Mouse (Mus musculus) cerebellum, postnatal 14 days (tissue): ENCODE data around the gene Mpdz.

Source experiments
- DNase-seq, 2 experiments: peaks; one replicate each; pipeline ENCODE4 v3.0.0; 2021; ENCODE audit warnings: mixed read lengths in 2 of 2

Gene Mpdz

GRCm38 (mm10) chr4:81389263-81389662 is 53.4 kb downstream of the Mpdz start:
- DNase-seq = no peak

GRCm38 (mm10) chr4:81387644-81388043 is 55.0 kb downstream of the Mpdz start:
- DNase-seq = no peak

DNA sequence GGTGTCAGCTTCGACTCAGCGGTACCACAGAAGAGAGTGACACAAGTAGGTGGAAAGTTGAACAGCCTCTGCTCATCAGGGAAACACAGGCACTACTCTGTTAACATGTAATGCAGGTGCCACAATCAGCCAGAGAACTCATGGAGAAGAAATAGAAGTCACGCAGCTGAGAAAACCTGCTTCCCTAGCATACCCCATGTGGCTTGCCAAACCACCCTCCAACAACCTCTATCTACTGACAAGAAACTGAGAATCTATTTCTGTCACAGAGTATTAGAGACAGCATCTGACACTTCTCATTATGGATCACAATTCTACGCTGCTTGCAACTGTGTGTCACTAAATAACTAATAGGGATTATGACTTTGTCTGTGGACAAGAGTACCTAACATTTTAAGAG is 70.3 kb downstream of the Mpdz start:
- DNase-seq = peak in 1 of 2 experiments; percentile 3

DNA sequence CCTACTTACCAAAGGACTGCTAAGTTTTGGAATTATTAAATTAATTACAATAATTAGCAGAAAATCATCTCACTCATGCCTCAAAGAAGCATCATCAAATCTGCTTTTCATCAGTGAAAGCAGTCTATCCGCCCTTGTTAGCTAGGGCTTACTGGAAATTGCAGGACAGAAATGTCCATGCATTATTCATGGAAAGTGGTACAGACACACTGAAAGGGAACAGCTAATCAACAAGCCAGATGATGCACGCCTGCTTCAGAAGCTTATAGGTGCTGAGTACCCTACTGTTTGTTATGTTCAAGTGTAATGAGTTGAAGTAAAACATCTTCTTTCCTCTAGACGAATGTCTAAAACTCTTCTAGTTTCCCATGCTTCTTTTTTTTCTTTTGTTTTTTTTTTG is 91.2 kb downstream of the Mpdz start:
- no peak for DNase-seq

DNA sequence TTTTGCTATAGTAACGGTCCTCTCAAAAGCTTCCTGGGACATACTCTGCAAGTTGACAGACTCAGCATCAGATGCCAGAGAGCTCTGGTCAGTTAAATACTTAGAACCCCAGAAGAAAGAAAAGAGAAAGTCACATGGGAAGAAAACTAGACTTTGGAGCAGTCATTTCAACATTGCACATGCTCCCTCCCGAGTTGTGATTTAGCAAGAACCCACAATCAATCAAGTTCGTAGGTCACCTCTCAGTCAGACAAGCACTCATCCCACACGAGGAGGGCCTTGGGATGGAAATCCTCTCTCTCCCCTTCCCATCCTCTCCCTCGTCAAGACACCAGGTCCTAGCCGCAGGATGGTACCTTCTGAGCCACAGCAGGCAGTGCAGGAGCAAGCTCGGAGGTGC is 94.0 kb downstream of the Mpdz start:
- DNase-seq = no peak

DNA sequence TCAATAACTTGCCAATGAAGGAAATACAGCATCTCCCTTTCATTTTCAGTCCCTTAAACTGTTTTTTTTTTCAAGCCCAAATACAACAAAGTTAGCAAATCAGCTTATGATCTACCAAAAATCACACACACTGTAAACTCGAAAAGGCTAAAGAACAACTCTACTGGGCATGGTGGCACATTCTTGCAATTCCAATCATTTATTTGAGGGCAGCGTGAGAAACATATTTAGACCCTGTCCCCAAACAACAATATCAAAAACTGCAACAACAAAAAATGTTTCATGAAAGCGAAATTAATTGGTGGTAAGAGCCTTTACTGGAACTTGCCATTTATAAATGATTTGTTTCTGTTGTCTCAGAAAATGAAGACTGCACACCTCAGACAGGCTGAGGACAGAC is 97.5 kb downstream of the Mpdz start:
- no peak for DNase-seq

DNA sequence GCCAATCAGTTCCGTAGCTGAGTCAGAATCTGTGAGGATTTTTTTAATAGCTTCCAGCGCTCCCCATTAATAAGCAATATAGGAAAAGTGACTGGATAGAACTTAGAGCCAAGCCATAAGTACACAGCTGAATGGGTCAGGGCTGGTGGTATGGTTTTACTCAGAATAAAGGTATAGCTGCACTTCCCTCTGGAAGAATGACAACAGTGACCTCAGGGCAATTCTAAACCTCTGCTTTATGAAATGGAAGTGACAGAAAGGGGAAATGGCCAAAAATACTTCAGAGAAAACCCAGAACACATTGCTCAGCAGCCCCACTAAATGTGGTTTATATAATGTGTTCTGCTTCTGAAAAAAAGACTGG is 109.0 kb downstream of the Mpdz start:
- DNase-seq = no peak

DNA sequence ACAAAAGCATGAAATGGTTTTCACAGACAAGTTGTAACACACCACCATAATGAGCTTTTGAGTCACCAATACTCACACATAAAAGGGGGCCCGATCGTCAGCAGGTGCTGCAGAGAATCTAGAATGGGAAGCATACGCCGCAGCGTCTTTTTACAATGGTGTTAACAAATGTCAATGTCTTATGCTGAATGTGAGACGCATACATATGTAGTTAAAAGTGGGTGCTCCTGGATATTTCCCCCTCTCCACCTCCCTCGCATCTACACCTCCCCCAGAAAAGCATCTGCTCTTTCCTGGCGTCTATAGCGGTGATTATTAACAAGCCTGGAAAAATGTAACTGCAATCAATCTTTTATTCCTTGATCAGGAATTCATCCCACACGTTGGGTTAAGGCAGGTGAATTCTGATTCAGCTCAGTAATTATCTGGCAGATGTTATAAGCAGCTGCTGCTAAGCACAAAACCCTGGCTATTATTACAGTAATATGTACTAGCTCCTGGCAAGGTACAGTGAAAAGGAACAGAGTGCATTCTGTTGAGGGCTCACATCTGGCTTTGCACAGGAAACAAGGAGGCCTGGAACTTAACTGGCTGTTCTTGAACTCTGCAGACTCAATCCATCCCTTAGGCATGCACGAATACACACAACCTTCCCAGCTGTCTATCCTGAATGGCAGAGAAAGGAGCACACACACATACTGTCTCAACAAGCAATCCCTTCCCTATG is 109.6 kb downstream of the Mpdz start:
- no peak for DNase-seq

GRCm38 (mm10) chr4:81332439-81332841 is 110.2 kb downstream of the Mpdz start:
- no peak for DNase-seq

DNA sequence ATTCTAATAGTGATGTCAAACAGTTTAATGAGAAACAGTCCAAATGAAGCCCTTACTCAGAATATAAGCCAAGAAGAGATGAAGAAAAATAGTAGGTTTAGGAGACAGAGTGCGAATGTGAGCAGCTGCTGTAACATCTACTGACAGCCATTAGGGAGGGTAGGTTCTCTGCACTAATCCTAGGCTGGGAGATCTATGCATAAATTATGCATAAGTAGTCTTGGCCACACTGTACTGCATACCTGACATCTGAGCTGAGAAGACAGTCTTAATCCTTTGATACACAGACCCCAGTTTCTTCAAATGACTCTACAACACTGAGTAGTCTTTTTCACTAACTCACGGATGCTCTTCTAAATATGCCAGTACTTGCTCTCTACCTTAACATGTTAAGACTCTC is 114.9 kb downstream of the Mpdz start:
- DNase-seq = no peak

DNA sequence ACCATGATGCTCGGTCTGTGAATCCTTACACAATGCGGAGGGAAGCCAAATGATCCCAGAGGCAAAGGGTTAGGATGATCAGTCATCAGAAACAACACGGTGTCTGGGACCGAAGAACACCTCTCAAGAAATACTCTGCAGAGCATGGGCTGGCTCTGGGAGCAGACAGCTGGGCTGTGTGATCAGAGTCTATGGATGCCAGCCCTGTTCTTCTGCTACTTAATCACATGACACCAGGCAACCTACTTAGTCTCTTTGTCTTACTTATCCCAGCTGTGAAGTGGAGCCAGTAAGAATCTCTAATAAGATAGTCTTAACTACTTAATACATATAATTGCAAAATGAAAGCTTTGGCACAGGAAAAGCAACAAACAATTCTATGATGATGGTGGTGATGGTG is 118.8 kb downstream of the Mpdz start:
- no peak for DNase-seq

DNA sequence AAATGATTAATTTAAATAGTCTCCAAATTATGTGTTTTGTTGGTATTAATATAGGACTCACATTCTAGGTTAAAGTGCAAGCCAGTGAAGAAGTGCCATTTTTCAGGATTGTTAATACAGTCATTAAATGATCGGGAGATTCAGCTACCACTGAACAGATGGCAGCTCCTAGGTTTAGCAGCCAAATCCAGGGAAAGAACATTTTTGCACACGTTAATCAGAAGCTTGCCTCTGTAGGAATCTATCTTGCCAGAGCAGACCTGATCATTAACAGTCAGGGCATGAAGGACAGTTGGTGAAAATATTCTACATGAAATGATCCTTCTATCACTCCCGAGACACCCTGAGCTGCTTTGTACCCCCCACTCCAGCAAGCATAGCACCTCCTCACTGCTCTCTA is 120.4 kb downstream of the Mpdz start:
- DNase-seq = peak; percentile 29 to 69

GRCm38 (mm10) chr4:81314618-81315017 is 128.0 kb downstream of the Mpdz start:
- DNase-seq = no peak

- DNase-seq = no peak
Observed at GRCm38 (mm10) chr4:81313246-81313645, 129.4 kb downstream of the Mpdz start.

- no peak for DNase-seq
Observed at GRCm38 (mm10) chr4:81310168-81310474, 132.5 kb downstream of the Mpdz start.

DNA sequence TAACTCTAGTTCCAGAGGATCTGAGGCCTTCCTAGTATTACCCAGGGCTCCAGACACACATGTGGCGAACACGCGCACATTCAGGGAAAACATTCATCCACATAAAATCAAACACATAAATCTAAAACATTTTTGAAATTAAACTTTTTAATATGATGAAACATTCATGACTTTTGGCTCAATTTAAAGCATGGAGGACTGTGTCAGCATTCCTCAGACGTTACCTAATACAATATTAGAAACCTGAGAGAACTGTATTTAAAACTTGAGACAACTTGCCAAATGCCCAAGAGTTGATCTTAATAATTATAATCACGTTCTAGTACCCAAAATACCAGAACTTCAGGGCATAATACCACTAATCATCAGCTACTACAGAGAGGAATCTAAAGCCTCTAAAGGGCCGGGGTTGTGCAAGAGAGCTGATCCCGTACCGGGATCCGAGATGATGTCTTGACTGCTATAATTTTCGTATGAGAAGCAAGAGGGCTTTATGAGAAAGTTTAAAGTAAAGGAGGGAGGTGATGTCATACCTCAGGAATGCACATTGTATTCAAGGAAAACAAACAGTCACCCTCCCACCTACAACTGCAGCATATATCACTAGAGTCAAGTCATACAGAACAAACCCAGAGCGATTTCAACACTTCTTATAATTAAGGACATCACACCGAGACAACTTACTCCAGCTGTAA is 133.0 kb downstream of the Mpdz start:
- no peak for DNase-seq

- DNase-seq = no peak
Observed at GRCm38 (mm10) chr4:81307596-81308265, 134.9 kb downstream of the Mpdz start.

- no peak for DNase-seq
Observed at GRCm38 (mm10) chr4:81302056-81302455, 140.6 kb downstream of the Mpdz start.

- no peak for DNase-seq
Observed at GRCm38 (mm10) chr4:81298384-81298783, 144.2 kb downstream of the Mpdz start.

GRCm38 (mm10) chr4:81293309-81293708 is 149.3 kb downstream of the Mpdz start:
- no peak for DNase-seq

- DNase-seq = no peak
Observed at GRCm38 (mm10) chr4:81285564-81285963, 157.1 kb downstream of the Mpdz start.

- DNase-seq = peak in 1 of 2 experiments; percentile 24
Observed at GRCm38 (mm10) chr4:81283611-81284010, 159.0 kb downstream of the Mpdz start.

GRCm38 (mm10) chr4:81283081-81283480 is 159.5 kb downstream of the Mpdz start:
- no peak for DNase-seq

DNA sequence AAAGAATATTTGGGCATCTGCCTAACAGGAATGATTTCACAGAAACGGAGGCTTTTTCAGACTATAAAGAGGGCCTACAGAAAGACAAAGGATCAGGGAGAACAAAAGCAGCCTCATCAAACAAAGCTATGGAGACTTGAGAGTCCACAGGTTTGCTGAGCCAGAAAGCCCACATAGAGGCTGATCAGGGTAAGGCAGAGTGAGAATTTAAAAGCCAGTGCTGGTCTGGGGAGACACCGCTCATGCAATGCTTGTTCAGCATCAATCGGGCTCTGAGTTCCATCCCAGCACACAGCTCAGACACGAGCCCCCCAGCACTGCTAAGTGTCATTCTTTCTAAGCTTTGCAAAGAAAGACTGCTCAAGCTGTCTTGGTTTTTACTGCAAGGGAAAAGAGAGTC is 162.5 kb downstream of the Mpdz start:
- no peak for DNase-seq
